Mouse (Mus musculus) thymus, adult 18-20 months (tissue): ENCODE results near the gene Fam13a.

ENCODE experiments used
- DNase-seq, 2 experiments: peaks; one replicate each; pipeline ENCODE4 v3.0.0; 2022; ENCODE audit warnings: mixed read lengths in 2 of 2

Fam13a gene

DNA sequence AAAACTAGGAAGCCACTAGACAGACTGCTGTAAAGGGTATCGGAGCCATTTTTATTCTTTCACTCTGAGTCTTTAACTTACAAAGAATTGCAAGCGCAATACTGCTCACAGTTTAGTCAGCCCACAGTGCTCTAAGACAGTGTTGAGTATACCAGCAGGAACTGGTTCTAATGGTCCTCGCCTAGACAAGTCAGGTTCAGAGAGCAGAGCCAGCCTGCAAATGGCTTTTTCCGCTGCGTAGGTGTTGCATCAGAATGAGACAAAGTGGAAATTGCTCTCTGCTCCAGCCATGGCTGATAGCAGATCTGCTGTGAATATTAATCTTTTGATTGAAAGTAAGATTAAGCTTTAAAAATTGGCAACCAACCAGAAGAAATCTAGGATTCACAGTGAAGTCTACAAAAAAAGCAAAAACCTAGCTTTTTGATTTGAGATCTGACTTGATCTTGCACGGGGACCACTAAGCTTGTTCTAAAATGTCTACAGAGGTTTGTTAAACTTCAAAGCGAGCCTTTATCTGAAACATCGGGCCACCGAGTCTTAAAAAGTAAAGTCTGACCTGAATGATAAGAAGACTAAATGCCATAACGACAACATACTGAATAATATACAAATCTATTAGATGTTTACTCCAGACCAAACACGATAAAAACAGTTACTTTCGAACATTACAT, 91.7 kb downstream of the Fam13a start:
- no peak for DNase-seq

DNA sequence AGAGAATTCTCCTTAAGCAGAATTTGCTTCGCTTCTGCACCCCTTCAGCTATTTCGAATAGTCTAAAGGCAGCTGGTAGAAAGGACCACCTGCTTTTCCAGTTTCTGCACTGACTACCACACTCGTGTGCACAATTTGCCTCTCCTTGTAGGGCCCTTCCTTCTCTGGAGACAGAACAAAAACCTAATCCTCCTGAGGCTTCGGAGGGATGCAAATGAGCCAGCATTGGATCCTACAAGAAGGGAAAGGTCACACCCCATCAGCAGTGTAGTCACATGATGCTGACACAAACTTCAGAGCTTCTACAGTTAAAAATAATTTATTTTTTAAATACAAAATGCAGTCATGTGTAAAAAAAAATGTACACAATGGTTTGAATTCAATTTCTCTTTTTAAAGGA, 93.2 kb downstream of the Fam13a start:
- no peak for DNase-seq

DNA sequence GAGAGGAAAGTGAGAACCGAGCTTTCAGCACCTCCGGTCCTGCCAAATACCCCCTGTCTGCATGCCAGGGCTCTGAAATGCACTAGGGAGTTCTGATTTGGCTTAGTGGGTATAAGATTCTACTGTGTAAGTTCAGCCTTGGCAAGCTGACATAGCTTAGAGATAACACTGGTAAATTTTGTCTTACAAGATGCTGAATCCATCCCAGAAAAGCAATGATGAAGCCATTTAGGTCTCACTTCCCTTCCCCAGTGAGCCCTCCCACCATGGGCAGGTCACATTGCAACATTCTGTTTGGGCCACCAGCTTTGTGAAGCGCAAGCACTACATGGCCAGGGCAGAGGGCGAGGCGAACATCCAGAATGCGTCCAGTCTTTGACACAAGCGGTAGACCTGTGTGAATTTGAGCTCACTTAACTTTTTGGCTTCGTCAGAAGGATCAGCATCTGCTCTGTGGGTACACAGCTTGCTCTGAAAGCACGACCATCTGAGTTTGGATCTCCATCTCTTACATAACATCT, 94.4 kb downstream of the Fam13a start:
- no peak for DNase-seq

DNA sequence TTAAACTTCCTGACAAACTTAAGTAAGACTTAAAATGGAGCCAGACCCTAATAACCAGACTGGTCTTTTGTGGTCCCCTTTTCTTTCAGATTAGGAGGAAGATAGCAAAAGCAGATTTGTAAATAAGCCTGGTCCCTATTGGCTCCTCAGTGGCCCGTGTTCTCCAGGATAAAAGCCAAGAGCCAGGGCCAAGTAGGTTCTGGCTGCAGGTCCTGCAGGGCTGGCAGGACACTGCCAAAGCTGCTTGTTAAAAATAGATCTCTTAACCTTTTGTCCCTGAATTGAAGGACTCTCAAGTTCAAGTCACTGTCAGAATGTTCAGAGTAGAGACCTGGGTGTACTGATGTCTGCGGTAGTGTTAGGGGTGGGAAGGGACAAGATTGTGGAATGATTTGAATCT, 96.5 kb downstream of the Fam13a start:
- no peak for DNase-seq

DNA sequence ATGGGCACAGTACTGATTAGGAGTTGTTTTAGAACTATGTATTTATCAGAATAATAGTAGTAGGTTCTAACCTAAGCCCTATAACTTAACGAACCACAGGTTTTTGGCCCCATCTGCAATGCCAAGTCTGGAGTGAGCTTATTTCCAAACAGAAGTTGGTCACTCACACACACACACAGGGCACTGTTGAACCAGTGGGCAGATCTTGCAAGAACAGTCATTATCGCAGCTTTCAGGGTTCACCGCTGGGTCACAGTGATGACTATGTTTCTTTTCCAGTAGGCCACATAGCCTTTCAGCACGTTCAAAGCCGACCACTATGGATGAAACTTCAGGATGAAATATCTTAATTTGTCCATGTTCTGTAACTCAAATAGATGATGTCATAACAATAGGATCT, 101.8 kb downstream of the Fam13a start:
- DNase-seq = no peak

DNA sequence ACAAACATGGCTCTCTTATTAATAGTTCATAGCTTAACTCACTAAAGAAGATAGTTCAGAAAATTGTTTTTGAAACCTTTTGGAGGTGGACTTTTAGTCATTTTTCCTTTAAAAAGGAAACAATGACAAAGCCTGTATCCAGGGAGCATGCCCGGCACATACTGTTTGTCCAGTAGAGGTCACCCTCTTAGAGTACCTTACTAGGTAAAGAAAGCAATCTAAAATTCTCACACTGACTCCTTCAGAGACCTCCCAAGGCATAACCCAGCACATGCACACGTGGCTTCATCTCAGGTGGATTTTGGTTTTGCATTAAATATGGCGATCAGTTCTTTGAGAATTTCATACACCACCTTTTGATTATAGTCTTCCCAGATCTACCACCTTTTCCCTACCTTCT, 102.7 kb downstream of the Fam13a start:
- no peak for DNase-seq

DNA sequence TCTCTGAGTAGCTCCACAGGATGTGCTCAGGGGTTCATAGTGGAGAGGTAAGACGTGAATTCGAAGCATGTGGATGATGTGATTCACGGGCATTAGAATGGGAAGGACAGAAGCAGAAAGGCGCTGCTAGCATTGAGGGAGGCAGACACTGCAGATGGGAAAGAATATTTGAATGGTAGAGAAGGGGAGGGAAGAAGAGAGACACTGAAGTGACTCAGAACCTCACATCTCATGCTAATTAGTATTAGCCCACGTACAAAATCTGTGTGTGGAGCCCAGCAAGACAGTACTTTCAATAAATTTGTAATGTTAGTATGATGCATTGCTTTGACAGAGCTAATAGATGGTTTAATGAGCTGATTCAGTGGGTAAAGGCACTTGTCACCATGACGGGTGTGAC, 103.6 kb downstream of the Fam13a start:
- no peak for DNase-seq

DNA sequence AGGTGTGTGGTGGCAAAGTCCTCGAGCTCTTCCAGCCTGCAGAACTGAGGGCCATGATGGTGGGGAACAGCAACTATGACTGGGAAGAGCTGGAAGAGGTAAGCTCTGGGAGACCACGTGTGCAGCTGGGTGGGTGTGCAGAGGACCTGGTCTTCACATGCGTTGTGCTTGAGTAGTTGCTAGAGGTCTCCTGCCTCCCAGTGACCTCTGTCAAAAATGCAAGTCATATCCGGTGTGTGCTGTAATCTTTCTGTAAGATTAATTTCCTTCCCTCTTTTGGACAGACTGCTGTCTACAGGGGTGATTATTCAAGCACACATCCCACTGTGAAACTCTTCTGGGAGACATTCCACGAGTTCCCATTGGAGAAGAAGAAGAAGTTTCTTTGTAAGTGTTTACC, 107.9 kb downstream of the Fam13a start:
- DNase-seq = no peak

DNA sequence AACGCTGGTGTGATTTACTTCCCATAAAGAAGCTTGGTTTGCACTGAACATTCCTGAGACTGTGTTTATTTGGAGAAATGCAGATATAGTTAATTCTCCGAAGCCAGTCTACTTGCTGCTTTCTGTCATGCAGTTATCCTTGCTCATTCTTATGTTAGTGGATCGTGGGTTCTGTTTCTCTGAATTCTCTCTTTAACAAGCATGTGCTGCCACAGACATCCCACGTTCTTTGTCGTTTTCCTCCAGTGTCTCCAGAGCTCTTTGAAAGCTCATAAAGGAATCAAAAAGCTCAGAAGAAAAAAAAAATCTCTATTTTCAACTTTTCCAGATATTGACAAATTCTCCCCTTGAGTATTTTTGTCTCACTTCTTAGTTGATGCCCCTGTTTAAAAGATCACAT, 110.4 kb downstream of the Fam13a start:
- DNase-seq = no peak

DNA sequence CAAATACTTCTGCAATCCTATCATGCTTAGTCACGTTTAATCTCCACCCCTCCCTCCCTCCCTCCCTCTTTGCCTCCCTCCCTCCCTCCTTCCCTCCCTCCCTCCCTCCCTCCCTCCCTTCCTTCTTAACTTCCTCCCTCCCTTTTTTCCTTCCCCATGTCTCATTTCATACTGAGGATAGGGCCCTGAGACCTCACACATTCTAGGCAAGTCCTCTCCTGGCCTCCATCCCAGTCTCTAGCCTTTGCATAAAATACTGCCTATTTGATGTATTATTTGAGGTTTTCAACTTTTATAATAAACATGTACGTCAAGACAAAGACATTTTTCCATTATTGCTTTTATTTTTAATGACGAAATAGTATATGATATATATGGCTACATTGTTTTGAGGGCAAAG, 110.8 kb downstream of the Fam13a start:
- no peak for DNase-seq

DNA sequence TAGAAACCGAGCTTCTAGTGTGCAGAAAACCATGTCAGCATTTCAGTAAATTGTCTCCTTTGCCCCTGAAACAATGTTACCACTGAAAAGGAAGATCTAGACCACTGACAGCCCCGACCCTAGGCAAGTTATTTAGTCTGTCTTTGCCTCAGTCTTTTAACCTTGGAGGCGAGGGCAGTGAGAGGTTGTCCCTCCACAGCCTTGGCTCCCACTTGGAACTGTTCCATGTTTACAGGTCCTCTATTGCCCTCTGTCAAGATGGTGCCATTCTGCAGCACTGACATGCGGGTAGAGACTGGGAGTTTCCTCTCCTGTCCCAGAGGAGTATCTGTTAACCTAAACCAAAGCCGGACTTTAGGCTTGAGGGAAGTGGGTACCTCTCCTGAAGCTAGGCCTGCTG, 111.5 kb downstream of the Fam13a start:
- DNase-seq = no peak

DNA sequence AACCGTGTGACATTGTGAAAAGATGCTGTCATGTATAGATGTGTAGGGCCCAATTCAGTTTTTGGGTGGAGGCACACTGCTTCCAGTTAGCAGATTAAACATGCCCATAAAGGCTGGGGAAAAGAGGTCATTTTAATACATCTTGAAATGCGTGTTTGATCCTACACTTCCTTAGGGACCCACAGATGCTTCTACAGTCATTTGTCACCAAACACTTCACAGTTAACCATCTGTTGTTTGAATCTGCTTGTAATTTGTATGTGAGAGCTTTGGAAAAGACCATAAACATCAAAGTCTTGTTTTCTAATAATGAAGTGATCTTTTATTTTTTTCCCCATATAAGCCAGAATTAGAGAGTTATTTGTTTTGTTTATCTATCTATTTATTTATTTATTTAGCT, 116.6 kb downstream of the Fam13a start:
- DNase-seq = no peak

DNA sequence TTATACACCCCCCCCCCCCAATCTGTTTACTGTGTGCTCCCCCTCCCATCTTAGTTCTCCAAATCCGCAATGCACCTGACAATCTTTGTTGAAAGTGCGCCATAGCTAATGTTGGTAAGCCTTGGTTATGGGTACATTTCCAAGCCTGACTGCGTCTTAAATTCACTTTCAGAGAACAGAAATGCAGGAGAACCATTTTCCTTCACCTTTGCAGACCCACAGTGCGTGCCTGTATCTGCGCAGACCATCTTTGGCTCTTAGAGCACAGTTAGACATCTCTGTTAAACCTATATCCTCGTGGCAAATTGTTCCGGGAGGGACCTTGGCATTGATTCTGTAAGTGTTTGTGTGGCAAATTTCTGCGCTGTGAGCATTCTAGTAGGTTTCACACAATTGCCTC, 117.0 kb downstream of the Fam13a start:
- no peak for DNase-seq

DNA sequence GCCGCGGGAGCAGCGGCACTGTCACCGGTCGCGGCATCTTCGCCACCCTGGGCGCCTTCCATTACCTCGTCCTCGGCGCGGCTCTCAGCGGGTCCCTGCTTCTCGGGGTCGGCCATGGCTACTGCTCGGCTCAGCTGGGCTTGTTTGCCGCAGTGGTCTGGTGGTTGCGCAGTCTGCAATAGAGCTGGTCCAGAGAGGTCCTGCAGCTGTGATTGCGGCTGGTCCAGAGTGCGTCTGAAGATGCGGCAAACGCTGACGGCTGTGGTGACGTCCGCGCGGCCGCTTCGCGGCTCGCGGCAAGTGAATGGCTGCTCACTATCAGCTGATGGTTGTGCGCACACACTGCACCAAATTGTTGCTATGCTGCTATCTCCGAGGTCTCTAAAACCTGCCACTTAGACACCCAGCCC, 117.5 kb downstream of the Fam13a start, which contains the start of gene Nap1l5:
Gene Nap1l5 (minus strand): TSS at position 225 of the 410 bp plus-strand sequence.
- DNase-seq = no peak

DNA sequence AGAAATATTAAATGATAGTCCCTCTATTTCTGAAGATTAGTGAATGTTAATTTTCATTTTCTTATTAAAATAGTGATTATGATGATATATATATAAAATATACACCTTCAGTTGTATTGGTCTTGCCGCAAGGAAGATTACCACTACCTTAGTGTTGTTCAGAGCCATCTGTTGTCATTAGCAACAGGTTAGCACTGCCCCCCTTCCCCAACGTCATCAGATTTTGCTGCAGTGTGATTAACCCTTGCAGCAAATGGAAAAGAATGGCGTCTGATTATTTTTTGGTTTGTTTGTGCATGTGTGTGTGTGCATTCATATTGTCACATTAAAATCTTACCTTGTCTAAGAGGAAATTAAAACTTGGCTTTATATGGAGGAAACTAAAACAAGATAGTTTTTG, 119.8 kb downstream of the Fam13a start:
- DNase-seq = no peak

DNA sequence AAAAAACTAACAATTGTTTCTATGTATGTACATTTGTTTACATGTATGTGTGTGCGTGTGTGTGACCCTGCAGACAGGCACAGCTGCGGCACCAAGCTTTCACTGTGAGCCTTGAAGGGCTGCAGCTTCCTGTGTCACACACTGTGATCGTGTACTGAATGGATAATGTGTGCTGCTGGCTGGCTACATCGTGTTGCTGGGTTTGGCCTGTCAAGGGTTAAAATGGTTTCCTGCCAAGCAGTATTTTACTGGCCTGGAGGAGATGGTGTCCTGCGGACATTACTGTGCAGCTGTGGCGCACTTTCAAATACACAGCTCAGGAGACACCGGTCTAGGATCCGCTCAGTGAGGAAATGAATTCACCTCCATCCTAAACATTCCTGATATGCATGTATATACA, 121.2 kb downstream of the Fam13a start:
- no peak for DNase-seq

DNA sequence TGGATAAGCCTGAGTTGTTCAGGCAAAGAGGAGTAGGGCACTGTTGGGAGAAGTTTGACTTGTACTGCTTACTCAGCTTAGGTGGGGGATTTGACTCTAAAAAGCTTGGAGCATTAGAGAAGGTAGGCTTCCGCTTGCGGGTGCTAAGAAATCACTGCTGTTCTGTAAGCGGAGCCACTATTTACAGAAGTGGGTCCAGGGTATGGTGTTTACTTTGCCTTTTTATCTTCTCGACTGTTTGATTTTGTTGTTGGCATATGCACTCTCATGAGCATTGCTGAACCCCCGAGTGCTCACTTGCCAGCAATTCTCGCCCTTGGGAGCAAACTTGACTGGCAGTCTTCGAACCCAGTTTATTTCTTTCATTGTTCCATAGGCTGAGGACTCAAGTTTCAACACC, 123.8 kb downstream of the Fam13a start:
- no peak for DNase-seq

DNA sequence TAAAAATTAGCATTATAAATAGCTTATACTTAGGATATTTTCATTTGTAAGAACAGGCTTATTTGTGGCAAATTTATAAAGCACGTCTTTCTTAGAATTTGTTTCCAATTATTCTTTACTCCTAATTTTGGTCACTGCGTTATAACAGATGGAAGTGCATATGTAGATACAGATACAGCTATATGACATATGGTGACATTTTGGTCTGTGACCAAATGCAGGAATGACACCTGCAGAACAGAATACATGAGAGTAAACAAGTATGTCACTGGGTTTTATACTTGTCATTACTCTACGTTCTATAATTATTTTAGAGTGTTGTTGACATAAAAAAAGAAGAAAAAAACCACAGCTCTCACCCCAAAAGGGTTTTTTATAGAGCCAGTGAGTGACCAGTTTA, 125.3 kb downstream of the Fam13a start:
- no peak for DNase-seq

DNA sequence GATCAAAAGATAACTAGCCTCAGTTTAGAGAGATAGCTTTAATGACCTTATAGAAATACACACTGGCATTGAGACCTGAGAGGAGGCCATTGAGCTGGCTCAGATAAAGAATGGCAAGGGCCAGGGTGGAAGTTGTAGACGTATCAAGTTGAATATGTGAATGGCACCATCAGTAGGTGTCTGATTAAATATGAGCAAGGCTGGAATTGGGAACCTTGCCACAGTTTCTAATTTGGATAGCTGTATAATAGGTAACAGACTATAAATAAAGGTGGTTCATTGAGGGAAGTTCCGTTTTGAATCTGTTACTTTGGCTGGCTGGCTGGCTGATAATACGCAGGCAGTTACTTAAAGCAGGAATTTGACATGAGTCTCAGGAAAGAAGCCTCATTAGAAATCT, 127.7 kb downstream of the Fam13a start:
- no peak for DNase-seq

DNA sequence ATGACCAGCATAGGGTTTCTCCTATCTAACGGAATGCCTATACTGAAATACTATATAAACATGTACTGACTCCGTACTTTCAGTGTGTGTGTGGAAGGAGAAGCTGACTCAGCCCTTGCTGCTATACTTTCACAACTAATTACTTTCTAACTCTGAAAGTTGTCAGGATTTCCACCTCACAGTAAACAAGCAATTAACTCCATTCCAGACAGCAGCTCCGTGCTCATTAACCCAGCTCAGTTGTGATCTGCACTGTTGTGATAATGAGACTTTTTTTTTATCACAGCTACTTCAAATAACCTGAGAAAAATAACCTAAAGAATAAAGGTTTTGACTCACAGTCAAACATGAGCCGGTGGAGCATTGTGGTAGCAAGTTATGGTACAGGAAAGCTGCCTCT, 129.4 kb downstream of the Fam13a start:
- DNase-seq = no peak

DNA sequence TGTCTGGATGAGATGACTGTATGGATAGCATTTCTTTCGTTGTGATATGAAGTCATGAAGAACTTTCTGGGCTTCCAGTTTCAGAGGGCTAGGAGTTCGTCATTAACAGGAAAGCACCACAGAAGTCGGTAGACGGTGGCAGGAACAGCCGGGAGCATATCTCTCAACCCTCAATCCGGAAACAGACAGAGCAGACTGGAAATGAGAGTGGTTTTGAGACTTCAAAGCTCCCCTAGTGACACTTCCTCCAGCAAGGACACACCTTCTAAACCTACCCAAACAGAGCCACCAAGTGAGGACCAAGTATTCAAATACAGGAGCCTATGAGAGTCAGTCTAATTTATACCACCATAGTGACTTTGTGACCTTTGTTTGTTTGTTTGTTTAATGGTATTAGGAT, 131.0 kb downstream of the Fam13a start:
- DNase-seq = no peak

DNA sequence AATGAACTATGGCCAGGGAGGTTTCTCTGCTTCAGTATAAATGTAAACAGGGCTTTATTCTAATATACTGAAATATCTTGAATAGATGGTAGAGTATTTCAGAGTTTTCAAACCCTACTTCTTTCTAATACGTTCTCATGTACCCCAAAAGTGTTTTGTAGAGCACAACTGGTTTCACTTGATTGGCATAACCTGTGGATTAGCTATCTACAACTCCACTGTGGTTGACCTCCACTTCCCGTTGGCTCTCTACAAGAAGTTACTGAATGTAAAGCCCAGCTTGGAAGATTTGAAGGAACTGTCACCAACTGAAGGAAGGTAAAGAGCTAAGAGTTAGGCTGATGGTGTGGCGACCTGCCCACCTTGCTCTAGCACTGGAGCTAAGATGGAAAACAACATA, 134.4 kb downstream of the Fam13a start:
- DNase-seq = no peak

DNA sequence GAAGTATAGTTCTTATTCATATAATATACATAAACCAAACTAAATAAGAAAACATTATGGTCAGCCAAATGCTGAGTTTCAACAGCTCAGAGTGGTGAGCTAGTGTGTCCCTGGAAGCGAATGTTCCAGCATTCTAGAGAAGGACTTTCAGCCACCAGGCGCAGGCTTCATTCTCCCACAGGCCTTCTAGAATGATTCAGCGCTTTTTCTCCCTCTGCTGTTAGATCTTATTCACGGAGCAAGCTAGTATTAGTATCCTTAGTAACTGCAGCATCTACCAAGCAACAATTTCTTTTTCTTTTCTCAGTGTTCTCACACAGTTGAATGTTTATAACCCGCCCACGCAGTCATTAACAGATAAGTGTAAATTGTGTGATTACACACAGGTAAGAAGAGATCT, 142.1 kb downstream of the Fam13a start:
- DNase-seq = no peak
